Mouse (Mus musculus) left cerebral cortex, adult 18-20 months (tissue): ENCODE results near the gene Ube3c. TPM values are rescaled to one million over a fixed set of nuclear protein-coding genes. Genes with fewer than 3 reads are reported as not detected.
A peak's percentile ranks its signal among the peaks of the same experiment; 100 is the strongest.

Source experiments
- DNase-seq, 2 experiments: peaks; one replicate each; pipeline ENCODE4 v3.0.0; 2021 to 2022; ENCODE audit warnings: low spot score in 2 of 2, mixed read lengths in 1 of 2
- total RNA-seq, 2 experiments: library from RNA; stranded (reverse); gene quantifications; 2 replicates each; pipeline ENCODE4 v1.2.3; 2021

The Ube3c gene
- total RNA-seq, 2 experiments from 2014 or later = 68.2 to 74.1 TPM

GRCm38 (mm10) chr5:29665391-29665790 lies 96.3 kb downstream of the Ube3c start:
- no peak for DNase-seq

- DNase-seq = no peak
Measured at GRCm38 (mm10) chr5:29672551-29672950, 103.5 kb downstream of the Ube3c start.

- no peak for DNase-seq
Measured at GRCm38 (mm10) chr5:29674305-29674704, 105.3 kb downstream of the Ube3c start.

GRCm38 (mm10) chr5:29676445-29676844 lies 107.4 kb downstream of the Ube3c start:
- no peak for DNase-seq

- DNase-seq = no peak
Measured at GRCm38 (mm10) chr5:29685085-29685484, 116.0 kb downstream of the Ube3c start.

- peak in 1 of 2 experiments; percentile 23 for DNase-seq
Measured at GRCm38 (mm10) chr5:29687671-29688070, 118.6 kb downstream of the Ube3c start.

GRCm38 (mm10) chr5:29688352-29688751 lies 119.3 kb downstream of the Ube3c start:
- no peak for DNase-seq

GRCm38 (mm10) chr5:29698493-29698892 lies 129.5 kb downstream of the Ube3c start:
- no peak for DNase-seq

- DNase-seq = peak in 1 of 2 experiments; percentile 13
Measured at GRCm38 (mm10) chr5:29699520-29700202, 130.6 kb downstream of the Ube3c start.

- DNase-seq = no peak
Measured at GRCm38 (mm10) chr5:29707241-29707640, 138.2 kb downstream of the Ube3c start.

GRCm38 (mm10) chr5:29708258-29708657 lies 139.2 kb downstream of the Ube3c start:
- DNase-seq = no peak

- DNase-seq = no peak
Measured at GRCm38 (mm10) chr5:29711631-29712030, 142.6 kb downstream of the Ube3c start.

GRCm38 (mm10) chr5:29712906-29713305 lies 143.9 kb downstream of the Ube3c start:
- DNase-seq = no peak

- no peak for DNase-seq
Measured at GRCm38 (mm10) chr5:29721159-29721558, 152.1 kb downstream of the Ube3c start.

GRCm38 (mm10) chr5:29725369-29725768 lies 156.3 kb downstream of the Ube3c start:
- DNase-seq = no peak

Other genes starting within 250 kb of the Ube3c start
- 10 to 100 TPM; 31.0 to 32.9 TPM for gene Lmbr1, start 190.9 kb upstream of the Ube3c start, total RNA-seq
- 10 to 100 TPM; 23.4 to 23.5 TPM for gene Nom1, start 134.6 kb upstream of the Ube3c start, total RNA-seq
- gene Mnx1, start 90.8 kb upstream of the Ube3c start, total RNA-seq = not detected
- gene Dnajb6, start 166.4 kb downstream of the Ube3c start, total RNA-seq = 100 to 1,000 TPM; 156 to 163 TPM
- not detected for gene Gm5129, start 166.7 kb downstream of the Ube3c start, total RNA-seq